Mouse (Mus musculus) intestine, embryonic 15.5 days (tissue): Measurements from ENCODE around the gene Eepd1. TPM values are rescaled to one million over a fixed set of nuclear protein-coding genes. Genes with fewer than 3 reads are reported as not detected.
"Not testable (repeated sequence)": the region's sequence is repeated elsewhere in the genome, so short reads cannot be mapped to it uniquely, and the experiment has no call there.

Source experiments
- ATAC-seq: fragments of 200-750 bp; cut with Nextera tagmentation; 2 replicates; pipeline ENCODE4 v1.8.0; 2017; ENCODE audit warnings: moderate TSS enrichment, moderate library complexity
- H3K27ac ChIP-seq: fragments of 300-500 bp; sonication (generic); 2 replicates; pipeline ENCODE4 v1.5.1; 2015; ENCODE audit warnings: mild to moderate bottlenecking, inconsistent platforms
- H3K27me3 ChIP-seq: fragments of 300-500 bp; sonication (generic); replicated peaks from 2 replicates; pipeline ENCODE4 v1.6.1; 2015; ENCODE audit warnings: inconsistent platforms
- H3K36me3 ChIP-seq: fragments of 300-500 bp; sonication (generic); 2 replicates; pipeline ENCODE4 v1.6.1; 2015; ENCODE audit warnings: inconsistent platforms
- H3K4me1 ChIP-seq: fragments of 300-500 bp; sonication (generic); replicated peaks from 2 replicates; pipeline ENCODE4 v1.6.1; 2015; ENCODE audit warnings: inconsistent platforms
- H3K4me2 ChIP-seq: fragments of 300-500 bp; sonication (generic); replicated peaks from 2 replicates; pipeline ENCODE4 v1.6.1; 2015; ENCODE audit warnings: mild to moderate bottlenecking, inconsistent platforms
- H3K4me3 ChIP-seq: fragments of 300-500 bp; sonication (generic); replicated peaks from 2 replicates; pipeline ENCODE4 v1.5.1; 2015; ENCODE audit warnings: inconsistent platforms
- H3K9ac ChIP-seq: fragments of 300-500 bp; sonication (generic); 2 replicates; pipeline ENCODE4 v1.6.1; 2015; ENCODE audit warnings: inconsistent platforms
- H3K9me3 ChIP-seq: fragments of 300-500 bp; sonication (generic); 2 replicates; pipeline ENCODE4 v1.6.1; 2016; ENCODE audit warnings: inconsistent platforms
- WGBS: fragments of 180-500 bp; shearing (Covaris S2); methylation state at CpG from one replicate; pipeline ENCODE4 v1.1.7; 2015; 5-methylcytosine and 5-hydroxymethylcytosine counted together
- polyA plus RNA-seq: library from polyadenylated mRNA; unstranded; fragments of >200 nt; fragmentation: Nextera tagmentation; extraction: Ambion mirVana; gene quantifications from 2 replicates; pipeline ENCODE4 v1.2.1, GENCODE M21; 2015

Gene Eepd1
- polyA plus RNA-seq = 5.9 and 6.5 TPM in 2 replicates

DNA sequence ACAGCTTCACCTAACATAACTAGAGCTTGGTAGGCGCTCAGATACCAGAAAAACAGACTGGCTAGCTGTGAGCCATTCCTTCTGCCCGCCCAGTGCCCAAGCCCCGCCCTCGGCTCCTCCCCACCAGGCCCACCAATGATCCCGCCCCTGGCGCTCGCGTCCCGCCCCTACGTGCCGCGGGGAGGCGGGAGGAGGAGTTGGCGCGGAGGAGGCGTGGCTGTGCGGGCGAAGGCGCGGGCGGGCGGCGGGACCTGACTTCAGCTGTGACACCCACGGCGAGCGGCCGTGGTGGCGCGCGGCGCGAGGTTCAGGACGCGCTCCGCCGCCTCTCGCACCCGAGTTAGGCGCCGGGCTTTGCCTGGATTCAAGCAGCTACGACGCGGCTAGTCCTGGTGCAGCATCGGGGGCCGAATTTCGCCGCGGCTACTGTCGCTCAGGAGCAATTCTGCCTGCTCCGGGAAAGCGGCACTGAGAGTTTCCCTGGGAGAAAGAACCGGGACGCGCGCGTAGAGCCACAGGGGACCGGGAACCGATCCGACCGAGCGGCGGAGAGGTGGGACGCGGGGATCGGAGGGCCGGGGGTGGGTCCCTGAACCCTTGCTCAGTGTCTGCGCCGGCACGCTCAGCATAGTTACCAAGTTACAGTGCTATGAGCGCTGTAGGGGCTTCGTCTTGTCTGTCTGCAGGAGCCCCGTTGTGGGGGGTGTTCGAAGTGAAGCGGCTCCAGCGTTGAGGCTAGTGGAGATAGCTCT, at the start of gene Eepd1:
Eepd1 (plus strand) TSS at position 204 of the 752 bp plus-strand sequence.
- peaks cover 13% of the 10 kb centered on the region for H3K4me1 ChIP-seq
- ATAC-seq = peak; percentile 99
- no peaks in the 10 kb centered on the region for H3K36me3 ChIP-seq
- WGBS = under 1% methylated on average over 75 of the region's 75 CpGs
- H3K27me3 ChIP-seq = no peaks in the 10 kb centered on the region
- no peaks in the 10 kb centered on the region for H3K9me3 ChIP-seq
- H3K9ac ChIP-seq = peak within 1 kb of the TSS; percentile 78
- H3K4me3 ChIP-seq = peak within 1 kb of the TSS; percentile 71
- peak within 1 kb of the TSS; percentile 91 for H3K4me2 ChIP-seq
- H3K27ac ChIP-seq = 0 out of 2 replicates have a peak within 1 kb of the TSS, but pooled peaks have one; percentile 37

DNA sequence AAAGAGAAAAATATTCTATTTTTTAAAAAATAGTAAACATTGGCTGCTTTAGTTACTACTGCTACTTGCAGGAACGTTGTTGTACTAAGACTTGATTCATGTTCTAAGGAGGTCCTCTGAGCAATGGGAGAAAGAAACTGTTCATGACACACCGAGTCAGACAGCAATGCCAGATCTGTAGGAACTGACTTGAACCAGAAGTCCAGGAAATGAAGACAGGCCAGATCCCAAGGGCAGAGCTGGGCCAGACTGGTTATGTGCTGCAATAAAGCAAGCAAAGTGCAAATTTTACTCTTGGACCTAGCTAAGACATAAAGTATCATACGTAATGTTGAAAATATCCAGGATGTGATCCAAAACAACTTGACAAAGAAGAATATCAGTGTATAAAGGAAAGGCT, 42.5 kb upstream of the Eepd1 start:
- H3K4me1 ChIP-seq = no peaks in the 10 kb centered on the region
- no peak for ATAC-seq
- no peak overlapping the region for H3K4me2 ChIP-seq
- H3K4me3 ChIP-seq = no peak overlapping the region
- no peaks in the 10 kb centered on the region for H3K9me3 ChIP-seq
- no peak overlapping the region for H3K9ac ChIP-seq
- no peaks in the 10 kb centered on the region for H3K27me3 ChIP-seq
- H3K36me3 ChIP-seq = no peaks in the 10 kb centered on the region
- H3K27ac ChIP-seq = no peak overlapping the region
- WGBS = 72% methylated on average over 3 of the region's 3 CpGs

DNA sequence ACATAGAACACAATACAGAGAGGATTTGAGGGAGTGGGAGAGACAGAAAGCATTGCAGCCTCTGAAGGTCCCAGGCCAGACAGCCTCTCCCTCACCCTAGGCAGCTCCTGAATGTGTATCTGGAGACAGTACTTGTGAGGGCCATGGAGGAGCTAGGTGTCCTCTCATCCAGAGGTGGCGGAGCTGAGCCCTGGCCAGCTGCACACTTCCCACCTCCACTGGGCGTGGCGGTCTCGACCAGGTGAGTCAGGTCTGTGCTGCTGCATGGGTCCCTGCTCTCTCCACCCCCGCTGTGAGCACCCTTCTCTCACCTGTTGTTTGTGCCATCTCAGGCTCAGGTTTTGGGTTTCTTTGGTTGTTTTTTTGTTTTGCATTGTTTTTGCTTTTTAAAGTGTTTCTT, 41.3 kb upstream of the Eepd1 start:
- H3K9me3 ChIP-seq, H3K36me3 ChIP-seq, H3K4me1 ChIP-seq, H3K27me3 ChIP-seq, H3K4me2 ChIP-seq, H3K9ac ChIP-seq, H3K4me3 ChIP-seq, H3K27ac ChIP-seq, ATAC-seq: not testable (repeated sequence)
- WGBS = 86% methylated on average over 5 of the region's 5 CpGs

DNA sequence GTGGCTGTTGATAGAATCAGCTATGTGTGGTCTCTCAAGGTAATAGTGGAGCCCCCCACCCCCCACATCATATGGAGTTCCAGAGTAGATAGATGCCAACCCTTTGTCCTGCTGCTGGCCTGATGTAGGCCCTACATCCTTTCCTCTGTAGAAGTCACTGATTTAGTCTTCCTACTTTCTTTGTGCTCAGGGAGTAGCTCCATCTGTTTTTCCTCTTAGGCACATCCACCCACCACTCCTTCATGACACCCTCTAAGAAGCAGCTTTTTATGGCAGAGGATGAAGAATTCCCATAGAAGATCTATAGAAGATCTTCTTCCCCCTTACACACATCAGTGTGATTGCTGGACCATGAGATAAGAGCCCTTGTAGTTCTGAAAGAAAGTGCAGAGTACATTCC, 39.3 kb upstream of the Eepd1 start:
- Histone ChIP-seq H3K36me3 (no peaks in the 10 kb centered on the region), H3K9ac (no peak overlapping the region), H3K9me3 (no peaks in the 10 kb centered on the region), H3K27me3 (no peaks in the 10 kb centered on the region), H3K4me3 (no peak overlapping the region), H3K4me2 (no peak overlapping the region), H3K27ac (no peak overlapping the region), H3K4me1 (no peaks in the 10 kb centered on the region)
- no peak for ATAC-seq

DNA sequence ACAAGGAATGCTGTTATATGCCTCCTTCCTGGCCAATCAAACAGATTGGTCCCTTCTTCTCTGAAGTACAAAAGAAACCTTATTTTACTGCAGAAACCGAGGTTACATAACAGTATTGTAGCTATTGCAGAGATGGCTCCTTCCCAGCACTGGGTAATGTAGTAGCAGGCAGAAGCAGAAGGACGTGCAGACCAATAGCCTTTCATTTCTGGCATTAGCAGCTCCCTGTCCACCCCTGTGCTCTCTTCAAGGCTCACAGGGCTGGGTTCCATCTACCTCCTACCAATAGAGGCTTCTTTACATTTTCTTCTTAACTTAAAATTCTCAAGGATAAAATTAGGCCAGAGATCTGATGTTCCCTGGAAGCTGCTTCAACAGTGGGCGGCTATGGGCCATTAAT, 38.3 kb upstream of the Eepd1 start:
- no peak overlapping the region for H3K27ac ChIP-seq
- ATAC-seq = no peak
- H3K9ac ChIP-seq = no peak overlapping the region
- 74% methylated on average over 3 of the region's 3 CpGs for WGBS
- no peaks in the 10 kb centered on the region for H3K27me3 ChIP-seq
- H3K36me3 ChIP-seq = no peaks in the 10 kb centered on the region
- H3K4me1 ChIP-seq = no peaks in the 10 kb centered on the region
- no peak overlapping the region for H3K4me3 ChIP-seq
- no peaks in the 10 kb centered on the region for H3K9me3 ChIP-seq
- no peak overlapping the region for H3K4me2 ChIP-seq

DNA sequence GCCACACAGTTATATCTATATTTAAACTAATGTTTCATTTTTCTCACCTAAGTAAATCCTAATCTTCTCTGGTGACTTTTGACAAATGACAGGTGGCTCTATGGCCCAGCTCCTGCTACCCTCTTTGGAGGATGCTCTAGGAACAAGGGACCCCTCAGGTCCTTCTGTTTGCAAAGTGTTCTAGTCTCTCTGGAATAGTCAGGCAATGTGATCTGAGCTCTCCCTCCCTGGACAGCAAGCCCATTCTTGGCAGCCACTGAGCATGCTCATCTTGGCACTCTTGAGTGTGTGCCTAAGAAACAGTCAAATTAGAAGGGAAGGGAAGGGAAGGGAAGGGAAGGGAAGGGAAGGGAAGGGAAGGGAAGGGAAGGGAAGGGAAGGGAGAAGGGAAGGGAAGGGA, 37.8 kb upstream of the Eepd1 start:
- no peak for ATAC-seq
- Histone ChIP-seq H3K4me3 (no peak overlapping the region), H3K27ac (no peak overlapping the region)

DNA sequence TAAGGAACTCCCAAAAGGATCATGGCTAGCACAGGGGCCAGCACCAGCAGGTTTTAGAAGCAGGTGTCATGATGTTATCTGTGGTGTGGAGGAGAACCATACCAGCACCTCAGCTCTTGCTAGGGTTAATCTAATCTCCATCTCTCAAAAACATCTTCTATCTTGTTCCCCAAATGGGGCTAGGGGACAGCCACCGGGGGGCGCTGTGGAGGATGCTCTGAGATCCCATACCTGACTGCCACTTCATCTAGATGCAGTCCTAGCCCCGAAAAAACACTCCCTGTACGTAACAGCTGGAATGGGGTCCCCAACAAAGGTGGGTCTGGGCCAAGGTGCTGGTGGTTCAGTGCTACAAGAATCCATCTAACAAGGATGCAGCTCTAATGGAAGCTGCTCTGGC, 31.0 kb upstream of the Eepd1 start:
- H3K9ac ChIP-seq = no peak overlapping the region
- no peak for ATAC-seq
- 67% methylated on average over 4 of the region's 4 CpGs for WGBS

More for the DNA sequence above, 37.8 kb upstream of the Eepd1 start:
- no peaks in the 10 kb centered on the region for H3K27me3 ChIP-seq
- H3K9ac ChIP-seq = no peak overlapping the region
- no peak overlapping the region for H3K4me2 ChIP-seq
- H3K9me3 ChIP-seq = no peaks in the 10 kb centered on the region
- no peaks in the 10 kb centered on the region for H3K36me3 ChIP-seq
- no peaks in the 10 kb centered on the region for H3K4me1 ChIP-seq

DNA sequence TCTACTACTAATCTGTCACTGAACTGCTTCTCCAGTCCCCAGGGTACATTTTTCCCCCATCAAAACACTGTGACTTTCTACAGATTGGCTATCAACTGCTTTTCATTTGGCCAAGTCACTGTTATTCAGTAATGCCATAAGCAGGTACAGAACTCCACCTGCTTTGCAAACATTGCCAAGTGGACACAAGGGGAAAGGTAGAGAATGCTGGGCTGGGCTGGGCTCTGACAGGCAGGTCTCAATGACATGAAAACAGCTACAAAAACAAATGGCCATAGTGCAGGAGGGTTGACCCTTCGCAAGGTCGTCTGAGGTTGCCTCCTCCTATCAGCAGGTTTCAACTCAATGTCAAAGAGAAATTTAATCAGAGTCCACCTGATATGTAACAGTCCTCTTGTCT, 26.3 kb upstream of the Eepd1 start:
- Histone ChIP-seq H3K36me3 (no peaks in the 10 kb centered on the region), H3K4me3 (no peak overlapping the region), H3K27ac (no peak overlapping the region), H3K27me3 (no peaks in the 10 kb centered on the region), H3K9ac (no peak overlapping the region), H3K4me2 (no peak overlapping the region), H3K9me3 (no peaks in the 10 kb centered on the region), H3K4me1 (no peaks in the 10 kb centered on the region)
- no peak for ATAC-seq
- 79% methylated on average over 2 of the region's 2 CpGs for WGBS

More for the DNA sequence above, 31.0 kb upstream of the Eepd1 start:
- no peak overlapping the region for H3K4me3 ChIP-seq
- H3K4me2 ChIP-seq = no peak overlapping the region
- no peaks in the 10 kb centered on the region for H3K9me3 ChIP-seq
- no peaks in the 10 kb centered on the region for H3K27me3 ChIP-seq
- H3K27ac ChIP-seq = no peak overlapping the region
- H3K36me3 ChIP-seq = no peaks in the 10 kb centered on the region
- H3K4me1 ChIP-seq = no peaks in the 10 kb centered on the region

DNA sequence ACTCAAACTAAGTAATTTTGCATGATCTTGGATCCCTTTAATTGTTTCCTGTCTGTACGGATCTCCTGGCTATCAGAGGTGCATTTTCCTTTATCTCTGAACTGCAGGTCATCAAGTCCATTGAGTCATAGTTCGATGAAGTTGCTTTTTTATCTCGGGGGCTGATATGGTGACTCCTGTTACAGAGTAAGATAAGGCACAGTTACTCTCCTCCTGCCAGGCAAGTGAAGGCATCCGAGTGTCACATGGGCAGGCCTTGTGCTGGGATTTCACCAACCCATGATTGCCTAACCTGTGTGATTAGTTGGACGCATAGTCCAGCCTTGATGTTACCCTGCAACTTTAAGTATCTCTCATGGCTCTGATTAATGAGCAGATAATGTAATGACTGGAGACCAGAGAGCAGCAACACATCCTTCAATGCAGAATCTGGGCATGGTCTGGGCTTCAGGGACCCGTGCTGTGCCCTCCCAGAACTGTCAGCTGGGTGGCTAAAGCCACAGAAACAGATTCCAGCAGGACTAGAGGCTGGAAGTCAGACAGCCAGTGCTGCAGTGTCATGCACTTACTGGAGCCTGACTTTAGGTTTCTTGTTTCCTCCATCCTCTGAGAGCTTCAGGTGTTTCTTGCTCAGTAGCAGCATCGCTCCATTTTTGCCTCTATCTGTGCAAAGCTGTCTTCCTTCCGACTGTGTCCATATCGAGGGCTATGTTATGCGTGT, 20.4 kb upstream of the Eepd1 start:
- no peaks in the 10 kb centered on the region for H3K27me3 ChIP-seq
- WGBS = 69% methylated on average over 10 of the region's 10 CpGs
- ATAC-seq = peak; percentile 97
- no peaks in the 10 kb centered on the region for H3K4me1 ChIP-seq
- no peak overlapping the region for H3K9ac ChIP-seq
- no peaks in the 10 kb centered on the region for H3K9me3 ChIP-seq
- H3K4me3 ChIP-seq = no peak overlapping the region
- H3K27ac ChIP-seq = no peak overlapping the region
- no peak overlapping the region for H3K4me2 ChIP-seq
- no peaks in the 10 kb centered on the region for H3K36me3 ChIP-seq

DNA sequence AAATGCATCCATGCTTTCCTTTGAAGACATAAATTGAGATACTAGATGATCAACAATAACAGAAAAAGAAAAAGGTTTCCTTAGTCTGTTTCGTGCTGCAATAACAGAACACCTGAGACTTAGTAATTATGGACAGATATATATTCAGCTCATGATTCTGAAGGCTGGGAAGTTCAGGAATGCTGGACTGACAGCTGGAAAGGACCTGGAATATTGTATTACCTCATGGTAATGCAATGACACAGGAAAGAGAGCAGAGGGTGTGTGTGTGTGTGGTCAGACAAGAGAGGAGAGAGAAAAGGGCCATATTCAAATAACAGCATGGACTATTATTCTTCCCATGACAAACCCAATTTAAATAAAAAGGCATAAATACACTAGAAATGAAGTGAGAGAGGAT, 17.0 kb upstream of the Eepd1 start:
- no peak overlapping the region for H3K27ac ChIP-seq
- H3K27me3 ChIP-seq = no peaks in the 10 kb centered on the region
- ATAC-seq = no peak
- 82% methylated on average over 1 of the region's 1 CpGs for WGBS
- H3K4me3 ChIP-seq = no peak overlapping the region
- H3K4me2 ChIP-seq = no peak overlapping the region
- H3K36me3 ChIP-seq = no peaks in the 10 kb centered on the region
- H3K9me3 ChIP-seq = no peaks in the 10 kb centered on the region
- H3K4me1 ChIP-seq = no peaks in the 10 kb centered on the region
- H3K9ac ChIP-seq = no peak overlapping the region

DNA sequence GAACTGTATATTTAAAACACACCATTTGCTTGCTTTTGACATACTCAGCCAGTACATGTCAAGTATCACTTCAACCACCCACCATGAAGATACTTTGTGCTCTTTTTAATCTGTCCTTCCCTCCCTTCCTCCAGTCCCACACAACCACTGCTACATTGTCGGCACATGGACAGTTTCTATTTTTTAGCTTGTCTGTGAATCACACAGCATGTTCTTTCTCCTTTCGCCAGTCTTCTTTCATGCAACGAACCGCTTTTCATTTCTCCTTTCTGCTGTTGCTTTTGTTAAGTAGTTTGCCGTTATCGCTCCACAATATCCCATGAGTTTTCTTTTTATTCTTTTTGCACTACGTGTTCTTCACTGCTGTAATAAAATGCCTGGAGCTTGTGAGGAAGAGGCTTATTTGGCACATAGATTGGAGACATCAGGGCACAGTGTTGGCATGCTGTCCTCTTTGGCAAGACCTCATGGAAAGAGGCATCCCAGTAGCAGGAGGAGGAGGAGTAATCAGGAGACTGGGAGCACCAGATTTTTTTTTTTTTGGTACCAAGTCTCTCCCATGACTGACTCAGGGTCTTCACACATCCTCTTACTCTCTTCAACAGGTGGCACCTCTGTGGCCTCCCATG, 1.8 kb upstream of the Eepd1 start:
- no peaks in the 10 kb centered on the region for H3K36me3 ChIP-seq
- H3K27me3 ChIP-seq = no peaks in the 10 kb centered on the region
- H3K4me3 ChIP-seq = no peak overlapping the region
- H3K27ac ChIP-seq = no peak overlapping the region
- ATAC-seq = no peak
- no peak overlapping the region for H3K4me2 ChIP-seq
- H3K9me3 ChIP-seq = no peaks in the 10 kb centered on the region
- no peak overlapping the region for H3K9ac ChIP-seq
- peaks cover 8% of the 10 kb centered on the region for H3K4me1 ChIP-seq
- WGBS = 89% methylated on average over 7 of the region's 7 CpGs

DNA sequence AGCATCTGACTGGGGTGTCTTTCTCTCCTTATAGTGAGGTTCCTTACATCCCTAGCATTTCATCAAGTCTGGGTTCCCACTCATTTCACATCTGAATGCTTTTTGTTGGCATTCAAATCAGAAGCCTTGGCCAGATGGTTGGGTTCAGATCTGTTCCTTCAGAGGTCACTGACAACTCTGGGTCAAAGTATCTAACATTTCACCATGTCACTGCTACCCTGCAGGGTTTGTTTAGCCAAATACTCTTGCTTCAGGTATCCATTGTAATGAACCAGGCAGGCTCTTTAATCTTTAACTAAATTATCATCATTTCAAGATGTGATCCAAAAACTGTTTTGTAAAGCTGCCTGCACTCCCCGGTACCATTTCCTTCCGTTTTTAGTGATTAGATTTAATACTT, 671 bp upstream of the Eepd1 start:
- 84% methylated on average over 2 of the region's 2 CpGs for WGBS
- Histone ChIP-seq H3K4me3 (no peak overlapping the region), H3K36me3 (no peaks in the 10 kb centered on the region), H3K9ac (no peak overlapping the region), H3K4me1 (peaks cover 13% of the 10 kb centered on the region), H3K27ac (no peak overlapping the region), H3K4me2 (no peak overlapping the region; the same call in 1 of the 2 replicates), H3K27me3 (no peaks in the 10 kb centered on the region), H3K9me3 (no peaks in the 10 kb centered on the region)
- no peak for ATAC-seq
